Mouse (Mus musculus) G1E-ER4 (cell line): Measurements from ENCODE around the gene Ankrd11. TPM values are rescaled to one million over a fixed set of nuclear protein-coding genes. Genes with fewer than 3 reads are reported as not detected.

Experiments used
- GATA1 ChIP-seq: IDR thresholded peaks from one replicate; pipeline ENCODE4 v1.8.0; 2012; ENCODE audit warnings: low read length, inconsistent platforms
- polyA plus RNA-seq: library from polyadenylated mRNA; stranded (reverse); fragments of >175 nt; gene quantifications from 2 replicates; pipeline ENCODE4 v1.2.3, GENCODE M21; 2012

The Ankrd11 gene
- polyA plus RNA-seq, 1 experiment: 137 TPM

GRCm38 (mm10) chr8:122927841-122928240 lies 114.2 kb downstream of the Ankrd11 start:
- TF ChIP-seq GATA1: no peak

- no peak for TF ChIP-seq GATA1
Observed at GRCm38 (mm10) chr8:122926782-122927181, 115.3 kb downstream of the Ankrd11 start.

- no peak for TF ChIP-seq GATA1
Observed at GRCm38 (mm10) chr8:122925939-122926722, 115.9 kb downstream of the Ankrd11 start.

- TF ChIP-seq GATA1: no peak
Observed at GRCm38 (mm10) chr8:122924091-122924490, 118.0 kb downstream of the Ankrd11 start.

- no peak for TF ChIP-seq GATA1
Observed at GRCm38 (mm10) chr8:122923431-122924090, 118.5 kb downstream of the Ankrd11 start.

DNA sequence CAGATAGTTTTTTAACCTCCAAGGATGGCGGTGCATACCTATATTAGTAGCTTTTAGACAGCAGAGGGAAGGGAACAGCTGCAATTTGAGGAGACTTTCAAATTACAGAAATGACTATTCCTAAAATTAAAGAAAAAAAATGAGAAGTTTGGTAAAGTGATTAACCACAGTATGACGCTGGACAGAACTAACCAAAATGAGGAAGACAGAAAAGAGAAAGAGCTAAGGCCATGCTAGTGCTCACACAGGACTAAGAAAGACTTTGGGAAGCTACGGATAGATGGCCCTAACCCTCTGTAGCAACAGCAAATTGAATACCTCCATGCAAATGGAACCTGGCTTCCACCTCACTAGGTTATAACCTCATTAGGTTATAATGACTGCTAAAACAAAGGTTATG lies 119.1 kb downstream of the Ankrd11 start:
- no peak for TF ChIP-seq GATA1

GRCm38 (mm10) chr8:122920890-122921289 lies 121.2 kb downstream of the Ankrd11 start:
- no peak for TF ChIP-seq GATA1

- no peak for TF ChIP-seq GATA1
Observed at GRCm38 (mm10) chr8:122918438-122919107, 123.5 kb downstream of the Ankrd11 start.

DNA sequence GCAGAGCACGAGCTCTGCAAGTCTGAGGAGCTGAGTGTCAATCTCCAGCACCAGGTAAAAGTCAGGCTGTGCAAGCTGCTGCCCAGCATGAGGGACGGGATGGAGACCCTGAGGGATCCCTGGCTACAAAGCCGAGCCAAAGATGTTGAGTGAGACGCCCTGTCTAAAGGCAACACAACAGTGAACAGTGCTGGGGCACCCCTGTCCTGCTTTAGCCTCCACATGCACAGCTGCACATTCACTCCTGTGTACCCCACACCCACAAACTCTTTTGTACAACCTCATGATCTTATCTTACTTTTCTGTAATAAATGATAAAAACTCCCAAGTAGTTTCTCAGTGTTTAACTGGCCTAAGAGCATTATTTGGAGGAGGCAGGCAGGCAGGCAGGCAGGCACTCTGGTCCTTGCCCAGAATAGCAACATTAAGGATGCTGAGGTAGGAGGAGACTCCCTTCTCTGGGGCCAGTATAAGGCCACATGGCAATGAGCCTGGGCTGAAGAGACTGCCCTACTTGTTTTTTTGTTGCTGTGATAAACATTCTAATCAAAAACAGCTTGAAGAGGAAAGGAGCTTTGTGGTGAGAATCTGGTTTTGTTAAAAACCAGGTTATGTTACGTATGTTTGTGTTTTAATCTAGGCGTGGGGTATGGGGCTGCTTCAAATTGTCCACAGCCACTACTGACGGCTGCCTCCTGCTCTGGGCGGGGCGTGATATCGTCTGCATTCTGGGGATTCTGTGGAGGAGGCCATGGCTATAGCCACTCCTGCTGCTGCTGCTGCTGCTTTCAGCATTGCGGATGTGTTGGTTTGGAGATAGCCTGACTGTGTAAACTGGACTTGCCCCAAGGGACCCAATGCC lies 124.3 kb downstream of the Ankrd11 start:
- TF ChIP-seq GATA1: no peak

GRCm38 (mm10) chr8:122916766-122917165 lies 125.3 kb downstream of the Ankrd11 start:
- TF ChIP-seq GATA1: no peak

- TF ChIP-seq GATA1: no peak
Observed at GRCm38 (mm10) chr8:122912871-122913270, 129.2 kb downstream of the Ankrd11 start.

DNA sequence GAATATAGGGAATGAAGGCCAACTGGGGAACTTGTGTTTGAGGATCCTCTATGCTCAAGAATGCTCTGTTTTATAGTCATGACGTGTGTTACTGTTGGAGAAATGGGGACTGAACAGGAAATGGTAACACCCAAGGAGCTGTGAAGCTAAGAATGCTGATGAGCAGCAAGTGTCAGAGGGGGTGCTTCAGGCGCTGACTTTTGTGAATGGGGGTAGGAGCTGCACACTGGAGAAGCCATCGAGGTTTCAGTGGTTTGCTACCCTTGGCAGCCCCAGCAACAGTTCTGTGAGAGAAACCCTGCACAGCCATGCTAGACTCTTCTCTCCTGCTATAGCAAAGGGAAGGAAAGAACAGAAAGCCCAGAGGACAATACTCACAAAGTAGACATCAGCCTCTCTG lies 129.9 kb downstream of the Ankrd11 start:
- TF ChIP-seq GATA1: no peak

GRCm38 (mm10) chr8:122906463-122907021 lies 135.5 kb downstream of the Ankrd11 start:
- no peak for TF ChIP-seq GATA1

DNA sequence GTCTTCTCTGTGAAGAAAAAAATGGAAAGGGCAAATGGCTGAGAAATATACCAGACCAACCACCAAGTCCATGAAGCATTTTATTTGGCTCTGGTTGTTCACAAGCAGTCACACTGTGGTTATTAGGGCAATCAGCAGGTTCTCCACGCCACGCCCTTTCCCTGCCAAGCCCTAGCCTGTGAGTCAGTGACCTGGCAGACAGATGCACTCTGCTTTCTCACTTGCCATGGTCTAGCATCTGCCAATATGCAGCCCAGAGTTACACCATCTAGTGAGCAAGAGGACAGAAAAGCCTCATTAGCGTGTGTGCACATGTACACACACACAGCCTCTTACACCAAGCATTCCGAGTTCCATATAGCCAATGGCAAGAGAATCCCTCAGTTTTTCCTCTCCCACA lies 136.7 kb downstream of the Ankrd11 start:
- TF ChIP-seq GATA1: no peak

DNA sequence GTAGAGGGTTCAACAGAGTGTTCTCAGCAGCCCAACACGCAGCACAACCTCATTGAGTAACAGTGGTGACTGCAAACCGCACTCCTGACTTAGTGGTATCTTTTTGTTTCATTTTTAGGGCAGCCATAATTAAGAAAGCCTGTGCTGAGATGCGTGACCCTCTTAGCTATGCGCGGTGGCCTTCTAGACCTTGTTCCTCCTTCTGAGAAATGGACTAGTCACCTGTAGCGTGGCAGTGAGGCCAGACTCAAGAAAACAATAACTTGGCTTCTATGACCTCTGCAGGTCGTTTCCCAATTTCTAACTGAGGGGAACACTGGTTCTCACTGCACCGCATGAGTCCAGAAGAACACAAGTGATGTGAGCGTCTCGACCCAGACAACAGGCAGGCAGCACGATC lies 137.6 kb downstream of the Ankrd11 start:
- TF ChIP-seq GATA1: no peak

DNA sequence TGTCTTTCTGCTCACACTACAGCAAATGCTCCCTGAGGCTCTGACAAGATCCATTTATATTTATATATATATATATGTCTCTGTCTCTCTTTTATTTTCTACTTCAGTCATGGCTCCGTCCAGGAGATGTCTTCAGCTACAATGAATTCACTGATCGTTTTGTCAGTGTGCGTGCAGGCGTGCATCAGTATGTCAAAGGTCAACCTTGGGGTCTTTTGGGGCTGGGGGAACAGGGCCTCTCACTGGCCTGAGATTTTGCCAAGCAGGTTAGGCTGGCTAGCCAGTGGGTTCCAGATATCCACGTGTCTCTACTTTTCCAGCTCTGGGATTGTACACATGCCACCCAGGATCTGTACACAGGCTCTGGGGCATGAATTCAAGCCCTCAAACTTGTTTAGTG lies 139.1 kb downstream of the Ankrd11 start:
- no peak for TF ChIP-seq GATA1
